Comparison of ENCODE assay signal across 12 mouse cellular contexts in the genomic region with DNA sequence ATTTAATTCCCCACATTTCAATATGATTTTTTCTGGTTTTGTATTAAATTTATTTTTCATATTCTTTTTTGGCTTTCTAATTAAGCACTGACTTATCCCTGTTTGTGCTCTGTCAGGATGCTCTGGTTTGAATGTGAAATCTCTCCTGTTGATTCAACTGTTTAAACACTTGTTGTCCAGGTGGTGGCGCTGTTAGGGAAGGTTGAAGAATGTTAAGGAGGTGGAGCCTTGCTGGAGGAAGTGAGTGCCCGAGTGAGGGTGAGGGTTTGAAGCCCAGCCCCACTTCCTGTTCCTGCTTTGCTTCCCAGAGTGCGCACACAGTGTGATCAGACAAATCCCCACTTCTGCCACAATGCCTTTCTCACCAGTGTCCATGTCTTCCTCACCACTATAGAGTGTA.
DNase-seq lines count a peak whose midpoint lies in the region; ATAC-seq and TF ChIP-seq lines count a peak whose summit lies in the region.
"Had no signal": no experiment of that assay in that cellular context is flagged by ENCODE, and none has a peak within 500 bp of the region (broad histone marks: within the 10 kb centered on the region; RNA-seq: fewer than 3 reads in every experiment).

No protein-coding gene starts in this region.

- H3K9me3 ChIP-seq in forebrain, postnatal 0 days (ENCODE audit: low read length): no peaks in the 10 kb centered on the region
- no peaks in the 10 kb centered on the region for H3K9me3 ChIP-seq in forebrain, embryonic 15.5 days
- peaks cover 2% of the 10 kb centered on the region for H3K9me3 ChIP-seq in CH12.LX (replicated peaks; ENCODE audit: low read length)
- H3K9me3 ChIP-seq: hindbrain, embryonic 13.5 days had no signal

- DNase-seq in forebrain, postnatal 0 days: no peak
- peak in 1 of 2 experiments; percentile 10 for DNase-seq in layer of hippocampus, adult 2 months (ENCODE audit: low spot score in 2 of 2)
- no peak for DNase-seq in layer of hippocampus, postnatal 10 days (ENCODE audit: low spot score in 2 of 2)
- peak; percentile 33 for DNase-seq in CH12.LX (ENCODE audit: extremely low read depth)
- DNase-seq in adipocyte (ENCODE audit: low spot score): peak; percentile 24
- no peak for DNase-seq in MN1 (ENCODE audit: low spot score)
- DNase-seq in spleen, adult 12 weeks (ENCODE audit: low spot score): no peak
- DNase-seq: cerebellum, postnatal 25 days had no signal

- dilution Hi-C loops in CH12.LX (cut with MboI; ENCODE audit: extremely low pct_ligation_motif_present, extremely low pct_unique_long_range_greater_than_20kb, low sequenced_read_pairs): no loop called here

- no peak overlapping the region for H3K4me3 ChIP-seq in forebrain, postnatal 0 days (ENCODE audit: low read depth, low read length)
- H3K4me3 ChIP-seq in forebrain, embryonic 15.5 days: no peak overlapping the region
- H3K4me3 ChIP-seq in layer of hippocampus, adult 2 months: no peak overlapping the region
- H3K4me3 ChIP-seq in CH12.LX (replicated peaks in 1 of 3; ENCODE audit: low read depth in 2 of 3, low read length in 2 of 3, poor library complexity in 1 of 3): no peak overlapping the region
- H3K4me3 ChIP-seq: hindbrain, embryonic 13.5 days had no signal

- no peaks in the 10 kb centered on the region for H3K79me2 ChIP-seq in CH12.LX (replicated peaks; ENCODE audit: control insufficient read depth, extremely low read depth, insufficient read depth, poor library complexity, severe bottlenecking)

- no peaks in the 10 kb centered on the region for H3K36me3 ChIP-seq in forebrain, postnatal 0 days (ENCODE audit: insufficient read depth)
- no peaks in the 10 kb centered on the region for H3K36me3 ChIP-seq in forebrain, embryonic 15.5 days
- H3K36me3 ChIP-seq in CH12.LX (replicated peaks in 1 of 2; ENCODE audit: control insufficient read depth in 1 of 2, insufficient read depth in 1 of 2, low read length in 1 of 2): no peaks in the 10 kb centered on the region
- H3K36me3 ChIP-seq: hindbrain, embryonic 13.5 days had no signal

- 0 out of 2 replicates have a peak, but pooled peaks have one; percentile 17 for TF ChIP-seq CTCF in forebrain, postnatal 0 days (IDR thresholded peaks at IDR 0.05; ENCODE audit: low read depth)
- TF ChIP-seq CTCF in layer of hippocampus, adult 2 months (conservative IDR thresholded peaks at IDR 0.05): peak; percentile 51
- peak in 1 of 2 experiments; percentile 13; a peak in 1 of 4 replicates for TF ChIP-seq CTCF in CH12.LX (conservative IDR thresholded peaks at IDR 0.05 in 1 of 2, IDR thresholded peaks at IDR 0.05 in 1 of 2; ENCODE audit: low read depth in 2 of 2, low read length in 2 of 2)

- no peaks in the 10 kb centered on the region for H3K27me3 ChIP-seq in forebrain, postnatal 0 days (ENCODE audit: insufficient read depth, low read length)
- H3K27me3 ChIP-seq in forebrain, embryonic 15.5 days: no peaks in the 10 kb centered on the region
- no peaks in the 10 kb centered on the region for H3K27me3 ChIP-seq in CH12.LX (replicated peaks)
- H3K27me3 ChIP-seq: hindbrain, embryonic 13.5 days had no signal

- no peak for TF ChIP-seq RAD21 in CH12.LX (IDR thresholded peaks at IDR 0.05; ENCODE audit: low read depth, low read length)

- H3K9ac ChIP-seq in forebrain, postnatal 0 days: no peak overlapping the region
- H3K9ac ChIP-seq in forebrain, embryonic 15.5 days (replicated peaks): no peak overlapping the region
- H3K9ac ChIP-seq in CH12.LX (ENCODE audit: insufficient read depth, low read depth): no peak overlapping the region
- H3K9ac ChIP-seq: hindbrain, embryonic 13.5 days; liver, embryonic 14.5 days had no signal

- no peak for TF ChIP-seq POLR2A in CH12.LX (IDR thresholded peaks at IDR 0.05; ENCODE audit: low read depth, low read length)

- WGBS in forebrain, postnatal 0 days: 62% methylated on average over 3 of the region's 3 CpGs
- 61% methylated on average over 3 of the region's 3 CpGs for WGBS in forebrain, embryonic 15.5 days

- no peaks in the 10 kb centered on the region for H3K4me1 ChIP-seq in forebrain, postnatal 0 days (ENCODE audit: insufficient read depth)
- H3K4me1 ChIP-seq in forebrain, embryonic 15.5 days: no peaks in the 10 kb centered on the region
- no peaks in the 10 kb centered on the region for H3K4me1 ChIP-seq in CH12.LX (ENCODE audit: control insufficient read depth in 1 of 2, insufficient read depth in 2 of 2)
- H3K4me1 ChIP-seq: hindbrain, embryonic 13.5 days had no signal

- in situ Hi-C loops in CH12.LX (cut with MboI; ENCODE audit: low pct_ligation_motif_present, low pct_unique_long_range_greater_than_20kb, low sequenced_read_pairs): no loop called here

- no peak overlapping the region for H3K27ac ChIP-seq in forebrain, postnatal 0 days (ENCODE audit: low read depth, low read length)
- H3K27ac ChIP-seq in forebrain, embryonic 15.5 days (replicated peaks): no peak overlapping the region
- H3K27ac ChIP-seq in layer of hippocampus, adult 2 months: no peak overlapping the region
- H3K27ac ChIP-seq in CH12.LX (ENCODE audit: insufficient read depth, low read depth): no peak overlapping the region
- H3K27ac ChIP-seq: hindbrain, embryonic 13.5 days; liver, embryonic 14.5 days had no signal

- TF ChIP-seq EP300 in CH12.LX (IDR thresholded peaks at IDR 0.05; ENCODE audit: low read length): no peak

- ATAC-seq in forebrain, postnatal 0 days: no peak
- ATAC-seq in forebrain, embryonic 15.5 days (replicated peaks): no peak

- no peak overlapping the region for H3K4me2 ChIP-seq in forebrain, postnatal 0 days (ENCODE audit: low read depth)
- H3K4me2 ChIP-seq in forebrain, embryonic 15.5 days (replicated peaks): no peak overlapping the region
- no peak overlapping the region for H3K4me2 ChIP-seq in CH12.LX (ENCODE audit: insufficient read depth, low read depth, poor library complexity, severe bottlenecking)
- H3K4me2 ChIP-seq: heart, embryonic 11.5 days; hindbrain, embryonic 13.5 days had no signal

TF ChIP-seq in CH12.LX, 34 proteins besides CTCF, POLR2A, EP300 and RAD21:
- TF ChIP-seq ELF1 (IDR thresholded peaks at IDR 0.05; ENCODE audit: low read depth, low read length) (no peak), ZNF384 (IDR thresholded peaks at IDR 0.05; ENCODE audit: low read depth, low read length) (no peak), BHLHE40 (IDR thresholded peaks at IDR 0.05; ENCODE audit: low read depth, low read length) (no peak), MAFK (IDR thresholded peaks at IDR 0.05; ENCODE audit: insufficient replicate concordance, low read length) (no peak), NELFE (IDR thresholded peaks at IDR 0.05; ENCODE audit: low read depth, low read length) (no peak), RCOR1 (conservative IDR thresholded peaks at IDR 0.05; ENCODE audit: low read depth, low read length) (no peak), JUN (IDR thresholded peaks at IDR 0.05; ENCODE audit: insufficient read depth, low read depth, low read length) (no peak), NRF1 (IDR thresholded peaks at IDR 0.05; ENCODE audit: low read depth, low read length) (no peak), ZC3H11A (IDR thresholded peaks at IDR 0.05; ENCODE audit: low read depth, low read length) (no peak), USF2 (conservative IDR thresholded peaks at IDR 0.05; ENCODE audit: low read depth, low read length) (no peak), CHD1 (IDR thresholded peaks at IDR 0.05; ENCODE audit: low read depth, low read length) (no peak), ZMIZ1 (IDR thresholded peaks at IDR 0.05; ENCODE audit: low read depth, low read length) (no peak), HCFC1 (IDR thresholded peaks at IDR 0.05; ENCODE audit: low read depth, low read length) (no peak), MEF2A (IDR thresholded peaks at IDR 0.05; ENCODE audit: borderline replicate concordance, low read depth, low read length) (no peak), PAX5 (IDR thresholded peaks at IDR 0.05; ENCODE audit: low read length) (no peak), TBP (conservative IDR thresholded peaks at IDR 0.05; ENCODE audit: low read depth, low read length) (no peak), SMC3 (IDR thresholded peaks at IDR 0.05; ENCODE audit: low read depth, low read length) (no peak), MYC (IDR thresholded peaks at IDR 0.05; ENCODE audit: low read depth, low read length) (no peak), E2F4 (IDR thresholded peaks at IDR 0.05; ENCODE audit: insufficient replicate concordance, low read depth, low read length) (no peak)

Comparison
In these comparisons a context has a peak if more than half of its experiments do, and no peak if none do; other contexts are left out.
1. DNase-seq: peak in CH12.LX (single experiment) and adipocyte (single experiment); none in forebrain, postnatal 0 days (single experiment), layer of hippocampus, postnatal 10 days (0 of 2), MN1 (single experiment) and spleen, adult 12 weeks (single experiment).